In genomic region chr3:107331746-107332126, GRCm38 (mm10) we compare ENCODE assay signal across 8 mouse cellular contexts. TPM values are rescaled to one million over a fixed set of nuclear protein-coding genes. Genes with fewer than 3 reads are reported as not detected.
DNase-seq lines count a peak whose midpoint lies in the region; ATAC-seq and TF ChIP-seq lines count a peak whose summit lies in the region.

No protein-coding gene starts in this region.

- H3K27me3 ChIP-seq in embryonic facial prominence, embryonic 10.5 days (replicated peaks; ENCODE audit: low read depth, poor library complexity, severe bottlenecking): no peaks in the 10 kb centered on the region
- no peaks in the 10 kb centered on the region for H3K27me3 ChIP-seq in hindbrain, embryonic 16.5 days (replicated peaks; ENCODE audit: control insufficient read depth, insufficient read depth, low read length)
- no peaks in the 10 kb centered on the region for H3K27me3 ChIP-seq in midbrain, postnatal 0 days (ENCODE audit: insufficient read depth, low read length)

- peak overlapping the region; percentile 79 for H3K9ac ChIP-seq in hindbrain, embryonic 16.5 days (ENCODE audit: low read depth, low read length)
- H3K9ac ChIP-seq in midbrain, postnatal 0 days (replicated peaks; ENCODE audit: low read length, poor library complexity, severe bottlenecking): peak overlapping the region; percentile 84

- intact Hi-C loops in left cerebral cortex, postnatal 36 days (cut with DNase I): loop anchor here (5.0 kb wide), 1 partner anchor 54 kb away; the partner anchor contains the start of gene Lamtor5

- no peak for DNase-seq in layer of hippocampus, adult 2 months (ENCODE audit: low spot score in 2 of 2)
- DNase-seq in layer of hippocampus, postnatal 36 days: no peak
- DNase-seq in embryonic facial prominence, embryonic 10.5 days (ENCODE audit: low spot score): no peak
- no peak for DNase-seq in midbrain, postnatal 0 days (ENCODE audit: low spot score)
- no peak for DNase-seq in left cerebral cortex, postnatal 36 days (ENCODE audit: low spot score in 2 of 2)
- DNase-seq in adrenal gland, postnatal 4 days (ENCODE audit: low spot score in 2 of 2): no peak
- DNase-seq in kidney, postnatal 4 days: no peak

- peaks cover 42% of the 10 kb centered on the region for H3K4me1 ChIP-seq in embryonic facial prominence, embryonic 10.5 days
- H3K4me1 ChIP-seq in hindbrain, embryonic 16.5 days (ENCODE audit: control insufficient read depth, insufficient read depth, low read depth, low read length): peaks cover 24% of the 10 kb centered on the region
- peaks cover 7% of the 10 kb centered on the region; the same call in 1 of the 2 replicates for H3K4me1 ChIP-seq in midbrain, postnatal 0 days (ENCODE audit: insufficient read depth, low read length)

- 30% methylated on average over 17 of the region's 17 CpGs for WGBS in embryonic facial prominence, embryonic 10.5 days
- 22% methylated on average over 17 of the region's 17 CpGs for WGBS in hindbrain, embryonic 16.5 days
- 22% methylated on average over 17 of the region's 17 CpGs for WGBS in midbrain, postnatal 0 days

- peak overlapping the region; percentile 92; the same call in 1 of the 2 replicates for H3K27ac ChIP-seq in layer of hippocampus, adult 2 months
- peak overlapping the region; percentile 96 for H3K27ac ChIP-seq in embryonic facial prominence, embryonic 10.5 days (replicated peaks)
- peak overlapping the region; percentile 84; the same call in 1 of the 2 replicates for H3K27ac ChIP-seq in hindbrain, embryonic 16.5 days (ENCODE audit: low read depth, low read length)
- H3K27ac ChIP-seq in midbrain, postnatal 0 days (ENCODE audit: low read depth, low read length): no peak overlapping the region; the same call in 1 of the 2 replicates

- H3K4me3 ChIP-seq in layer of hippocampus, adult 2 months: peak overlapping the region; percentile 68
- H3K4me3 ChIP-seq in embryonic facial prominence, embryonic 10.5 days: peak overlapping the region; percentile 78
- peak overlapping the region; percentile 77 for H3K4me3 ChIP-seq in hindbrain, embryonic 16.5 days (ENCODE audit: low read length)
- peak overlapping the region; percentile 94 for H3K4me3 ChIP-seq in midbrain, postnatal 0 days (ENCODE audit: low read depth, low read length)

- ATAC-seq in hindbrain, embryonic 16.5 days: no peak
- no peak for ATAC-seq in midbrain, postnatal 0 days (ENCODE audit: low FRiP score)

- peak overlapping the region; percentile 84 for H3K4me2 ChIP-seq in hindbrain, embryonic 16.5 days (ENCODE audit: low read length)
- peak overlapping the region; percentile 83 for H3K4me2 ChIP-seq in midbrain, postnatal 0 days (ENCODE audit: low read depth, low read length, poor library complexity, severe bottlenecking)

- no peak for TF ChIP-seq CTCF in layer of hippocampus, adult 2 months (conservative IDR thresholded peaks at IDR 0.05)
- no peak for TF ChIP-seq CTCF in midbrain, postnatal 0 days (IDR thresholded peaks at IDR 0.05)

- peaks cover 52% of the 10 kb centered on the region for H3K36me3 ChIP-seq in embryonic facial prominence, embryonic 10.5 days (replicated peaks)
- 0 out of 2 replicates have a peak, but pooled peaks cover 2% of the 10 kb centered on the region for H3K36me3 ChIP-seq in hindbrain, embryonic 16.5 days (ENCODE audit: control insufficient read depth, insufficient read depth, low read length)
- peaks cover 9% of the 10 kb centered on the region for H3K36me3 ChIP-seq in midbrain, postnatal 0 days (ENCODE audit: insufficient read depth, low read length)

- H3K9me3 ChIP-seq in embryonic facial prominence, embryonic 10.5 days: no peaks in the 10 kb centered on the region
- H3K9me3 ChIP-seq in hindbrain, embryonic 16.5 days (ENCODE audit: control insufficient read depth, low read length): no peaks in the 10 kb centered on the region
- H3K9me3 ChIP-seq in midbrain, postnatal 0 days (ENCODE audit: low read length): no peaks in the 10 kb centered on the region

RNA-seq across cellular contexts. Expression of gene Rbm15, which starts 1.7 kb away (rescaled TPM):
- total RNA-seq in layer of hippocampus, adult 2 months (2021): 10 to 100 TPM; 26.8 to 30.1 TPM
- 10 to 100 TPM; 25.9 to 28.0 TPM for total RNA-seq in layer of hippocampus, postnatal 36 days (2021)
- polyA plus RNA-seq in embryonic facial prominence, embryonic 10.5 days (2016; fragmentation: Nextera tagmentation; extraction: Ambion mirVana): 21.0 and 21.6 TPM in 2 replicates
- 5.3 and 6.5 TPM in 2 replicates for polyA plus RNA-seq in hindbrain, embryonic 16.5 days (2015; fragmentation: Nextera tagmentation; extraction: Ambion mirVana)
- 17.2 and 23.4 TPM in 2 replicates for total RNA-seq in midbrain, postnatal 0 days (2014; rRNA removed)
- 4.9 and 5.7 TPM in 2 replicates for polyA plus RNA-seq in midbrain, postnatal 0 days (2015; fragmentation: Nextera tagmentation; extraction: Ambion mirVana)
- total RNA-seq in left cerebral cortex, postnatal 36 days (2021): 10 to 100 TPM; 24.2 to 30.0 TPM
- 10 to 100 TPM; 41.1 to 47.0 TPM for total RNA-seq in adrenal gland, postnatal 4 days (2021)

RNA-seq across cellular contexts. Expression of gene Slc16a4, which starts 40.7 kb away (rescaled TPM):
- 1 to 10 TPM; 1.2 to 1.4 TPM for total RNA-seq in layer of hippocampus, adult 2 months (2021)
- 1 to 10 TPM in 1 of 2 experiments, under 1 TPM in 1; 0.86 to 1.1 TPM for total RNA-seq in layer of hippocampus, postnatal 36 days (2021)
- 2.1 and 2.5 TPM in 2 replicates for polyA plus RNA-seq in embryonic facial prominence, embryonic 10.5 days (2016; fragmentation: Nextera tagmentation; extraction: Ambion mirVana)
- 3.0 and 3.1 TPM in 2 replicates for polyA plus RNA-seq in hindbrain, embryonic 16.5 days (2015; fragmentation: Nextera tagmentation; extraction: Ambion mirVana)
- 1.4 and 1.5 TPM in 2 replicates for total RNA-seq in midbrain, postnatal 0 days (2014; rRNA removed)
- 2.0 and 2.4 TPM in 2 replicates for polyA plus RNA-seq in midbrain, postnatal 0 days (2015; fragmentation: Nextera tagmentation; extraction: Ambion mirVana)
- 1 to 10 TPM; 1.7 to 2.4 TPM for total RNA-seq in left cerebral cortex, postnatal 36 days (2021)
- 1 to 10 TPM in 1 of 2 experiments, under 1 TPM in 1; 0.87 to 2.7 TPM for total RNA-seq in adrenal gland, postnatal 4 days (2021)

RNA-seq across cellular contexts. Expression of gene Lamtor5, which starts 53.1 kb away (rescaled TPM):
- 10 to 100 TPM; 61.4 to 65.2 TPM for total RNA-seq in layer of hippocampus, adult 2 months (2021)
- 10 to 100 TPM; 64.0 to 79.4 TPM for total RNA-seq in layer of hippocampus, postnatal 36 days (2021)
- polyA plus RNA-seq in embryonic facial prominence, embryonic 10.5 days (2016; fragmentation: Nextera tagmentation; extraction: Ambion mirVana): 187 and 191 TPM in 2 replicates
- 180 and 182 TPM in 2 replicates for polyA plus RNA-seq in hindbrain, embryonic 16.5 days (2015; fragmentation: Nextera tagmentation; extraction: Ambion mirVana)
- total RNA-seq in midbrain, postnatal 0 days (2014; rRNA removed): 66.7 and 69.9 TPM in 2 replicates
- 153 and 173 TPM in 2 replicates for polyA plus RNA-seq in midbrain, postnatal 0 days (2015; fragmentation: Nextera tagmentation; extraction: Ambion mirVana)
- total RNA-seq in left cerebral cortex, postnatal 36 days (2021): 10 to 100 TPM; 64.6 to 66.8 TPM
- 10 to 100 TPM; 67.1 to 72.7 TPM for total RNA-seq in adrenal gland, postnatal 4 days (2021)
